Mouse (Mus musculus) liver, embryonic 12.5 days (tissue): ENCODE measurements at regions not wholly inside any gene's neighbourhood (a gene's known extent, or its start where the extent isn't known, plus 50 kb on each side); places are given as distances from the start of the nearest gene placed in this dataset.
"Not testable (repeated sequence)": the region's sequence is repeated elsewhere in the genome, so short reads cannot be mapped to it uniquely, and the experiment has no call there.

Experiments used
- ATAC-seq: fragments of 200-750 bp; cut with Nextera tagmentation; 2 replicates; pipeline ENCODE4 v1.8.0; 2017; ENCODE audit warnings: moderate number of reproducible peaks, mild to moderate bottlenecking, moderate library complexity
- H3K27ac ChIP-seq: fragments of 300-500 bp; sonication (generic); 2 replicates; pipeline ENCODE4 v1.5.1; 2016; ENCODE audit warnings: mild to moderate bottlenecking
- H3K27me3 ChIP-seq: fragments of 300-500 bp; sonication (generic); replicated peaks from 2 replicates; pipeline ENCODE4 v1.6.1; 2016; ENCODE audit warnings: mild to moderate bottlenecking, moderate library complexity
- H3K36me3 ChIP-seq: fragments of 300-500 bp; sonication (generic); 2 replicates; pipeline ENCODE4 v1.6.1; 2016; ENCODE audit warnings: mild to moderate bottlenecking, moderate library complexity
- H3K4me1 ChIP-seq: fragments of 300-500 bp; sonication (generic); 2 replicates; pipeline ENCODE4 v1.6.1; 2016
- H3K4me2 ChIP-seq: fragments of 300-500 bp; sonication (generic); 2 replicates; pipeline ENCODE4 v1.6.1; 2016; ENCODE audit warnings: mild to moderate bottlenecking, moderate library complexity
- H3K4me3 ChIP-seq: fragments of 300-500 bp; sonication (generic); 2 replicates; pipeline ENCODE4 v1.5.1; 2016; ENCODE audit warnings: mild to moderate bottlenecking, moderate library complexity
- H3K9ac ChIP-seq: fragments of 300-500 bp; sonication (generic); 2 replicates; pipeline ENCODE4 v1.6.1; 2016; ENCODE audit warnings: mild to moderate bottlenecking, moderate library complexity
- H3K9me3 ChIP-seq: fragments of 300-500 bp; sonication (generic); replicated peaks from 2 replicates; pipeline ENCODE4 v1.6.1; 2016; ENCODE audit warnings: mild to moderate bottlenecking, moderate library complexity
- WGBS: fragments of 180-500 bp; shearing (Covaris S2); methylation state at CpG from one replicate; pipeline ENCODE4 v1.1.7; 2016; ENCODE audit not compliant: insufficient replicate concordance; 5-methylcytosine and 5-hydroxymethylcytosine counted together

DNA sequence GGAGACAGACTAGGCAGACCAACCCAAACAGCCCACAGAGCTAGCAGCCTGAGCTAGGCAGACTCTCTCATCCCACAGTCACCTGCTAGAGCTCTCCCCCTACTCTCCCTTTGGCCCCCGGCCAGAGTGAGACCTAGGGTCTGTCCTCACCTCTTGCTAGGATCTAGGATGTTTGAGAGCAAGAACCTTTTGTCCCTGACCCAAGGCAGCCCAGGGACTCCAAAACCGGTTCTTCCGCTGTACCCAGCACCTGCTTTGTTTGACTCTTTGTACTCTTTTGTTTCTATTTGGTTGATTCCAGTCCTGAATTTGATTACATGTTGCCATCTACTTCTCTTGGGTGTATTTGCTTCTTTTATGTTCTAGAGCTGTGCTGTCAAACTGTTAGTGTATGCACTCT, 75.3 kb downstream of the H60c start:
- ATAC-seq, result no peak
- no peaks in the 10 kb centered on the region for H3K36me3 ChIP-seq
- 55% methylated on average over 3 of the region's 3 CpGs for whole genome bisulfite sequencing
- H3K27me3 ChIP-seq, result no peaks in the 10 kb centered on the region
- no peaks in the 10 kb centered on the region for H3K9me3 ChIP-seq
- H3K4me3 ChIP-seq, result no peak overlapping the region
- no peaks in the 10 kb centered on the region for H3K4me1 ChIP-seq
- no peak overlapping the region for H3K9ac ChIP-seq
- no peak overlapping the region for H3K27ac ChIP-seq
- no peak overlapping the region for H3K4me2 ChIP-seq

DNA sequence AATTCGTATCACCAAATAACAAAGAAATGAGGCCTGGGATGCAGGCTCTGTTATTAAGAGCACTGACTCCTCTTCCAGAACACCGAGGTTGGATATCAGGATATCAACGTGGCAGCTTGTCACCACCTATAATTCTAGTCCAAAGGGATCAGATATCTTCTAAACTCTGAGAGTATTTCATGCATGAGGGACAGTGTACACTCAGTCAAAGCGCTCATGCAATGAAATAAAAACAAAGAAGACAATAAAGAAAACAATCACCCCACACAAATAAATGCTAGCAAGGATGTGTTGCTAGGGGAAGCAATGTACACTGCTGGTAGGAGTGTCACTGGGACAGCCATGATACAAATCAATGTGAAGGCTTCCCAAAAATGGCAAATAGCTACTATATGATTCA, 79.2 kb downstream of the H60c start:
- Histone ChIP-seq H3K4me1 (no peaks in the 10 kb centered on the region), H3K27me3 (no peaks in the 10 kb centered on the region), H3K27ac (no peak overlapping the region), H3K4me3 (no peak overlapping the region), H3K9me3 (no peaks in the 10 kb centered on the region), H3K36me3 (no peaks in the 10 kb centered on the region), H3K4me2 (no peak overlapping the region), H3K9ac (no peak overlapping the region)
- ATAC-seq, result no peak
- WGBS, result 60% methylated on average over 4 of the region's 4 CpGs

DNA sequence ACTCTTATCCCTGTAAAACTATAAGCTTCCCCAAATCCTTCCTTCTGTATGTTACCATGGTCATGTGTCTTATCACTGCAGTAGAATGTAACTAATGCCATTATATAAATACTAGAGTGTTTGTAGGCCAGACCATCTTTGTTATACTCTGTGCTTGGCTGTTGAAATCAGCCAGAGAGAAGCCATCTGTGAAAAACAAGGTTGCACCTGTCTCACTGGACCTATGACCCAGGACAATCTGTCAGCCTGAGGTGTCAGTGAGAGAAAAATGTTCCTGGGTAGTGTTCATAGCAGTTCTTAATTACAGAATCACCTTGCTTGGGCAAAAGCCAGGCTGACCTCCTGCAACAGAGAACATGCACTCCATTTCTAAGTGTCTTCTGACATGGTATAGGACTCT, 87.5 kb downstream of the H60c start:
- Histone ChIP-seq H3K27ac (no peak overlapping the region), H3K36me3 (no peaks in the 10 kb centered on the region), H3K4me2 (no peak overlapping the region), H3K4me3 (no peak overlapping the region), H3K9ac (no peak overlapping the region), H3K27me3 (no peaks in the 10 kb centered on the region), H3K4me1 (no peaks in the 10 kb centered on the region), H3K9me3 (no peaks in the 10 kb centered on the region)
- no peak for ATAC-seq

DNA sequence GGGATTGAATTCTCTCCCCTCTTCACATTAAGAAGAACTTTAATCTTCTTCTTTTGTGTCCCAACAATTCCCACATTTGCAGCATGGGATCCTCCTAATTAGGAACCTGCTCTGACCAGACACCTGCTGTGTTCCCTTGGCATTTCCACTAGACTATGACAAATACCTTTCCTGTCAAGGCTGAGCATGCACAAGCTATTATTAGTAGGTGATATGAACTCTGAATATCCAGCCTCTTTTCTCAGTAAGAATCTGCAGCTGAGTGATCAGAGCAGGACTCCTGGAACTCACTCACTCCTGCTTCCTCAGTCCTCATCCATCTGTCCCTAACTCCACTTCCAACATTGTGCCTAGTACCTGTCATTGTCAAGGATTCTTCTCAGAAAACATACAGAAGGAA, 94.0 kb downstream of the H60c start:
- no peak for ATAC-seq
- H3K4me1 ChIP-seq, result no peaks in the 10 kb centered on the region
- no peak overlapping the region for H3K4me3 ChIP-seq
- no peak overlapping the region for H3K27ac ChIP-seq
- H3K4me2 ChIP-seq, result no peak overlapping the region
- no peaks in the 10 kb centered on the region for H3K36me3 ChIP-seq
- H3K27me3 ChIP-seq, result no peaks in the 10 kb centered on the region
- H3K9me3 ChIP-seq, result 0 out of 2 replicates have a peak, but pooled peaks cover 2% of the 10 kb centered on the region
- no peak overlapping the region for H3K9ac ChIP-seq

DNA sequence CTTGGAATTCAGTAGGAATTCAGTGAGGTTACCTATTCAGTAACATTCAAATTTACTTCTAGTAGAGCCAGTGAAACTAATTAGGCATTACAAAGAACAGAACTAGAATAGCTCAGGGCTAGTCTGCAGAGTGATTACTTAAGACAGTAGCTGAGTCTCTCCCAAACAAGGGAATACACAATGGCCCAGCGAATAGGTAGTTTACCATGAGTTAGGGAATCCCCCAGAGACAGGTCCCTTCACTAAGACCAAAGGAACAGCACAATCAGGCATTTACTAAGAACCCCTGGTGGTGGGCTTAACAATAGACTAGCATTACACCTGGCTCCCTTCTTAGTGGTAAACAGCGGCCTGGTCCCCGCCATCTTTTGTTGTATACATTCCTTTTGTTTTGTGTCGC, 94.6 kb downstream of the H60c start:
- not testable (repeated sequence) for H3K4me3 ChIP-seq, H3K9ac ChIP-seq, H3K27ac ChIP-seq, H3K9me3 ChIP-seq, H3K27me3 ChIP-seq, H3K4me2 ChIP-seq, H3K36me3 ChIP-seq, ATAC-seq, H3K4me1 ChIP-seq
- WGBS, result 56% methylated on average over 4 of the region's 4 CpGs

DNA sequence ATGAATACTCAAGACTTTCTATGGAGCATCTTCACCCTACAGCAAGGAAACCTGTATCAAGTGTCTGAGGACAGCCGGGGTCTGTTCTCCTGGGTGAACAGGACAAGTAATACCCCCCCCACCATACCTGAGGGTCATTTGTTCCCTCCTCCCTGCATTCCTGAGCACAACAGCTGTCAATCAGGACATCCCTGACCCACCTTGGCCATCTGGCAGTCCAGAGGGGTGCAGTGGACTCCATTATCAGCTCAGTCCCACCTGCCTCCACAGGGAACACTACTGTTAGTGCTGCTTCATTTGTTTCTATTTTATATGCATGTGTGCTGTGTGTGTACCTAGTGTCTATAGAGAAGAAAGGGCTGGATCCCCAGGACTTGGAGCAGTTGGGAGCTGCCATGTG, 95.3 kb downstream of the H60c start:
- H3K4me2 ChIP-seq, result no peak overlapping the region

DNA sequence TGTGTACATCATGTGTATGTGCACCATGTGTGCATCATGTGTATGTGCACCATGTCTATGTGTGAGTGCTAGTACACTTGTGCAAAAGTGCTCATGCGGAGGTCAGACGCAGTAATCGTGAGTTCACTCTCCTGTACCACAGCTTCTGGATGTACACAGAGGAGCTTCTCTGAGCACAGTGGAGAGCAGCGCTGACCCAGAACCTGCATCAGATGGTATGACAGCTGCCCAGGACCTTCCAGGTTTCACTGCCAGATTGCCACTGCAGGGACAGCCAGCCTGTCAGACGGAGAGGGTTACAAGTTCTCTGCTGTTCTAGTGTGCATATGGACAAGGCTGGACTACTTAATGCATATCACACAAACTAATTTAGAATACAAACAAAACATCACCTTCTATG, 96.2 kb downstream of the H60c start:
- Histone ChIP-seq H3K27me3 (no peaks in the 10 kb centered on the region), H3K9me3 (0 out of 2 replicates have a peak, but pooled peaks cover 5% of the 10 kb centered on the region), H3K27ac (no peak overlapping the region), H3K4me2 (no peak overlapping the region), H3K36me3 (no peaks in the 10 kb centered on the region), H3K9ac (no peak overlapping the region), H3K4me3 (no peak overlapping the region), H3K4me1 (no peaks in the 10 kb centered on the region)
- ATAC-seq, result no peak
- 64% methylated on average over 5 of the region's 5 CpGs for WGBS

More for the DNA sequence above, 95.3 kb downstream of the H60c start:
- Histone ChIP-seq H3K9ac (no peak overlapping the region), H3K4me1 (no peaks in the 10 kb centered on the region), H3K36me3 (no peaks in the 10 kb centered on the region), H3K27ac (no peak overlapping the region), H3K9me3 (0 out of 2 replicates have a peak, but pooled peaks cover 5% of the 10 kb centered on the region), H3K27me3 (no peaks in the 10 kb centered on the region), H3K4me3 (no peak overlapping the region)
- 88% methylated on average over 1 of the region's 1 CpGs for WGBS
- no peak for ATAC-seq

DNA sequence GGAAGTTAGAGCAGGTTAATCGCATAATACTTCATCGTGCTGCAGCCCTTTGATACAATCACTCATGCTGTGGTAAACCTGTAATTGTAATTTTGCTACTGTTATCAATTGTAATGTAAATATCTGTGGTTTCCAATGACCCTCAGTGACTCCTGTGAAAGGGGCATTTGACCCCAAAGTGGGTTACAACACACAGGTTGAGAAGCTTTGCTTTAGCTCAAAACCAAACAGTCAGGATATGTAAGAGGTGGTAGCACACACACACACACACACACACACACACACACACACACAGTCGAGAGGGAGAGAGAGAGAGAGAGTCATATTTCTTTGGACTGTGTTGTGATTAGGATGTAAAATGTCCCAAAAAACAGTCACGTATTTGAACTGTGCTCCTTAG, 112.0 kb downstream of the H60c start:
- H3K4me1 ChIP-seq, result no peaks in the 10 kb centered on the region
- H3K4me3 ChIP-seq, result no peak overlapping the region
- no peak overlapping the region for H3K27ac ChIP-seq
- no peak overlapping the region for H3K9ac ChIP-seq
- no peak overlapping the region for H3K4me2 ChIP-seq
- no peaks in the 10 kb centered on the region for H3K36me3 ChIP-seq
- H3K9me3 ChIP-seq, result 0 out of 2 replicates have a peak, but pooled peaks cover 6% of the 10 kb centered on the region
- no peaks in the 10 kb centered on the region for H3K27me3 ChIP-seq
- no peak for ATAC-seq
- 60% methylated on average over 4 of the region's 4 CpGs for WGBS

DNA sequence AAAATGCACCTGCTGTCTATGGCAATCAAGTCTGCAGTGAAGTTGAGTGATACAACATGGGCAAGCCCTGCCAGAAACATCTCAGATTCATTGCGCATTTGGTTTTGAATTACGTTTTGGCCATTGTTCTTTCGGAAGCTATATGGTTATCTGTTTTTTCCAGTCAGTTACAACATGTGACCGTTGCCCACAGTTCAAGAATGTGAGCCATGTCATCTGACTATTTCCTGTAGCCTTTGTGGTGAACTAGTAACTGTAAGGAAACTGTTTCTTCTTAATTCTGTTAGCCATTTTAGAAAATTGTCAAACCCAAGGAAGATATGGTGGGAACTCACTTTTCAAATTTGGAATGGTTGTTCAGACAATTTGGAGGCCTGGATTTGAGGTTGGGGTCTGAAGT, 119.4 kb downstream of the H60c start:
- H3K36me3 ChIP-seq, result no peaks in the 10 kb centered on the region
- H3K4me1 ChIP-seq, result no peaks in the 10 kb centered on the region
- H3K9me3 ChIP-seq, result 0 out of 2 replicates have a peak, but pooled peaks cover 3% of the 10 kb centered on the region
- WGBS, result 64% methylated on average over 4 of the region's 4 CpGs
- no peak overlapping the region for H3K4me3 ChIP-seq
- H3K4me2 ChIP-seq, result no peak overlapping the region
- no peak overlapping the region for H3K9ac ChIP-seq
- H3K27me3 ChIP-seq, result no peaks in the 10 kb centered on the region
- no peak for ATAC-seq
- H3K27ac ChIP-seq, result no peak overlapping the region

DNA sequence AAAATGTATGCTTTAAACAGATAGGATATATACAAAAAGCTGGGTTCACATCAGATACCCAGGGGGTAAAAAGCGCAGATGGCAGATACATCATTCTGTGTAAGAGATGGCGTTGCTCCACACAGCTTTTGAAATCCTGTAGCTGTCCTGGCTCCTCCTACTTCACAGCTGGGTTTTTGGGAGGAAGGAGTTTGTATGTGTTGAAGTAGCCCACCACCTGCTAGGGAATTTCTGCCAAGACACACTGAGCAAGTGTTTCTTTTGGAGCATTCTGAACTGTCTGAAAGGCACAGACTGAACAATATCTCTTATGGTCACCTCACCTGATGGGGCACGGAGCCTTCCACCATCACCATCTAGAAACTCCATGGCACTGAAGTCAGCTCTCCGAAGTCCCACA, 128.3 kb downstream of the H60c start:
- H3K4me1 ChIP-seq, result no peaks in the 10 kb centered on the region
- H3K4me3 ChIP-seq, result no peak overlapping the region
- no peak overlapping the region for H3K9ac ChIP-seq
- H3K4me2 ChIP-seq, result no peak overlapping the region
- no peaks in the 10 kb centered on the region for H3K36me3 ChIP-seq
- no peaks in the 10 kb centered on the region for H3K27me3 ChIP-seq
- H3K9me3 ChIP-seq, result no peaks in the 10 kb centered on the region; the same call in 1 of the 2 replicates
- 73% methylated on average over 4 of the region's 4 CpGs for WGBS
- H3K27ac ChIP-seq, result no peak overlapping the region
- no peak for ATAC-seq

DNA sequence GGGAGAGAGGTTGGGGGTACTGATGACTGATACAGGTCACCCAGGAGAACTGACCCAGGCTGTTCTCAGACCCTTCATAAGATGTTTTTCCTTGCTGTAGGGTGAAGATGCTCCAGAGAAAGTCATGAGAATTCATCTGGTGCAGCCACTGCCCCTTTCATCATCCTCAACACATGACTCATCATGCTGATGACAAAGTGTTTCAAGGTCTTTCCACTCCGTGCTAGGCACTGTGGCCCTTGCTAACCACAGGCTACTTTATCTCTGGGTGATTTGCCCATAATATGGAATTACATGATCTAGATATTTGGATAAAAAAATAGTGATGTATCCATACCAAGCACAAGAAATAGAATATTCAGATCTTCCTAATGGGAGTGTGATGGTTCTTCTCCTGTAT, 140.1 kb downstream of the H60c start:
- WGBS, result 48% methylated on average over 1 of the region's 1 CpGs
- H3K27ac ChIP-seq, result no peak overlapping the region
- H3K4me3 ChIP-seq, result no peak overlapping the region
- ATAC-seq, result no peak
- H3K4me2 ChIP-seq, result no peak overlapping the region
- H3K9me3 ChIP-seq, result peaks cover 51% of the 10 kb centered on the region
- H3K9ac ChIP-seq, result no peak overlapping the region
- no peaks in the 10 kb centered on the region for H3K36me3 ChIP-seq
- H3K4me1 ChIP-seq, result no peaks in the 10 kb centered on the region
- no peaks in the 10 kb centered on the region for H3K27me3 ChIP-seq

DNA sequence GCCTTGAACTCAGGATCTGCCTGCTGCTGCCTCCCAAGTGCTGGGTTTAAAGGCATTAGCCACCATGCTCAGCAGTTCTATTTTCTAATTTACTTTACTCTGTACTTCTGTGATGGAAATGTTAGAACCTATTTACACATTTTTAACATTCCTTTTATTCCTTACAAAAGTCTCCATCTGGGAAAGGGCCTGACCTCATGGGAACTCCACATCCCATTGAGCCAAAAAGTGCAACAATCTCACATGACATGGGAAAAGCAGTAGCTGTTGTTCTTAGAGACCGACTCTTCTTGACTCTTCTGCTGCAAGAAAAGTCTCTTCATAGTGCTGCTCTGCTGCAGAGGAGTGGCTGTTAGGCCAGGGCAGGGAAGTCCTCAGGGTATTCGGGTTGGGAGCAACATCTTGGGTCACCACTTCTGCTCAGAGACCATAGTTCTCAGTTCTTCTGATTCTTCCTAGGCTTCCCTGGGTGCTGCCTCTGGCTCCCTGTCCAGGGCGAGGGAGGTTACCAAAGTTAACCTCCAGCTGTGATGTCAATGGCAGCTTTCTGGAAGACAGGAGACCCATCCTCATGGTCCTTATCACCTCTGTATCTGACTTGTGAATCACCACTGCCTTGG, 150.0 kb downstream of the H60c start:
- no peak for ATAC-seq
- no peak overlapping the region for H3K4me2 ChIP-seq
- peaks cover 82% of the 10 kb centered on the region for H3K9me3 ChIP-seq
- peaks cover 3% of the 10 kb centered on the region; the same call in 1 of the 2 replicates for H3K36me3 ChIP-seq
- no peak overlapping the region for H3K27ac ChIP-seq
- no peaks in the 10 kb centered on the region for H3K4me1 ChIP-seq
- H3K4me3 ChIP-seq, result no peak overlapping the region
- H3K27me3 ChIP-seq, result no peaks in the 10 kb centered on the region
- H3K9ac ChIP-seq, result no peak overlapping the region
- WGBS, result 63% methylated on average over 3 of the region's 3 CpGs

DNA sequence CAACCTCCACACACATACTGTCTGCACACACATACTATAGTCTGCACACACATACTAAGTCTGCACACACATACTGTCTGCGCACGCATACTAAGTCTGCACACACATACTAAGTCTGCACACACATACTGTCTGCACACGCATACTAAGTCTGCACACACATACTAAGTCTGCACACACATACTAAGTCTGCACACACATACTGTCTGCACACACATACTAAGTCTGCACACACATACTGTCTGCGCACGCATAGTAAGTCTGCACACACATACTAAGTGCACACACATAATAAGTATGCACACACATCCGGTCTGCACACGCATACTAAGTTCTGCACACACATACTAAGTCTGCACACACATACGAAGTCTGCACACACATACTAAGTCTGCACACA, 153.2 kb downstream of the H60c start:
- ATAC-seq, H3K4me2 ChIP-seq, H3K27me3 ChIP-seq, H3K27ac ChIP-seq, H3K9ac ChIP-seq, H3K36me3 ChIP-seq, H3K4me3 ChIP-seq, H3K4me1 ChIP-seq: not testable (repeated sequence)
- H3K9me3 ChIP-seq, result peaks cover 58% of the 10 kb centered on the region
- 73% methylated on average over 5 of the region's 8 CpGs for WGBS
